Mouse (Mus musculus) bone marrow macrophage, adult 2 months (primary cell): ENCODE data around the gene Agfg2.

Experiments
- CTCF ChIP-seq: IDR thresholded peaks from 2 replicates; pipeline ENCODE4 v1.5.1; 2012; ENCODE audit warnings: low read depth, mild to moderate bottlenecking, low read length, moderate library complexity
- POLR2A ChIP-seq: IDR thresholded peaks from 2 replicates; pipeline ENCODE4 v1.6.1; 2012; ENCODE audit warnings: mild to moderate bottlenecking, low read depth, low read length, borderline replicate concordance

DNA sequence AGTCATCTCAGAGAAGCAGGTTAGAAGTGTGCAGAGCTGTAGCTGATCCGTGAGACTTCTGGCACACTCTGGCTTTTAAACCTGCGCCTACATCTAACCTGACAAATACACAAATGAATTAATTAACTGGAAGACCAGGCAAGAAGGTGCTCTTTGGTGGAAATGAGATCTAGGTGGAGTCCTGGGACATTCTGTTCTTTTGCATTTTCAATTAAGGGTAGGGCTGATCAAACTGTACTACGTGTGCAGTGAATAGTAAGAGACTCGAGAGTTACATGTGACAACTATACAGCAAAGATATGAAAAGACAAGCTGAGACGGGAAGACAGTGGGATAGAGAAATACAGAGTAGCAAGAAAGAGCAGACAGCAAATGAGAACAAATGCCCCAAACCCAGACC lies 28.9 kb upstream of the Agfg2 start:
- TF ChIP-seq CTCF (no peak), POLR2A (no peak)
